Mouse (Mus musculus) cortical plate, adult 2 months (tissue): Measurements from ENCODE around the gene Aaas.

ENCODE experiments used
- CTCF ChIP-seq: fragments of 200-500 bp; IDR thresholded peaks from 2 replicates; pipeline ENCODE4 v1.5.1; 2011; ENCODE audit warnings: mild to moderate bottlenecking, control low read depth, low read length; ENCODE audit not compliant: insufficient read depth; ENCODE audit errors: extremely low read depth
- POLR2A ChIP-seq: fragments of 200-500 bp; IDR thresholded peaks from 2 replicates; pipeline ENCODE4 v1.6.1; 2011; ENCODE audit warnings: mild to moderate bottlenecking, low read length, control low read depth; ENCODE audit not compliant: insufficient read depth; ENCODE audit errors: extremely low read depth

DNA sequence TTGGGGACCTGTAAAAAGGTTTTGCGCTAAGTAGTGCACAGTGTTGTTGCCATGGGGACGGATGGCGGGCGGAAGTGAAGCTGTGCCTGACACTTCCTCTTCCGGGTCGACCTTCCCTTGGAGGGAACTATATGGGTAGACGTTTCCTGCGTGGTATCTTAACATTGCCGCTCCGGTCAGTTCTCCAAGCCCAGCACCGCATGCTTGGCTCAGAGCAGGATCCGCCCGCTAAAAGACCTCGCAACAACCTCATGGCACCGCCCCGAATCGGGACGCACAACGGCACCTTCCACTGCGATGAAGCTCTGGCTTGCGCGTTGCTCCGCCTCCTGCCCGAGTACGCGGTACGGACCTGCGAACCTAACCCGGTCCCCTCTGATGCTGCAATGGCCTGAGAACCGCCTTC is 19.0 kb downstream of the Aaas start, which contains the start of gene Myg1:
- TF ChIP-seq CTCF (no peak), POLR2A (peak; percentile 86)
